Mouse (Mus musculus) erythroblast, embryonic 14.5 days (primary cell): ENCODE results near the gene Fdx1.

Source experiments
- GATA1 ChIP-seq: IDR thresholded peaks from 2 replicates; pipeline ENCODE4 v1.6.1; 2012; ENCODE audit warnings: low read length, inconsistent platforms, mixed read lengths
- TAL1 ChIP-seq: IDR thresholded peaks from 3 replicates; pipeline ENCODE4 v1.6.1; 2012; ENCODE audit warnings: low read length, inconsistent platforms, mixed read lengths

DNA sequence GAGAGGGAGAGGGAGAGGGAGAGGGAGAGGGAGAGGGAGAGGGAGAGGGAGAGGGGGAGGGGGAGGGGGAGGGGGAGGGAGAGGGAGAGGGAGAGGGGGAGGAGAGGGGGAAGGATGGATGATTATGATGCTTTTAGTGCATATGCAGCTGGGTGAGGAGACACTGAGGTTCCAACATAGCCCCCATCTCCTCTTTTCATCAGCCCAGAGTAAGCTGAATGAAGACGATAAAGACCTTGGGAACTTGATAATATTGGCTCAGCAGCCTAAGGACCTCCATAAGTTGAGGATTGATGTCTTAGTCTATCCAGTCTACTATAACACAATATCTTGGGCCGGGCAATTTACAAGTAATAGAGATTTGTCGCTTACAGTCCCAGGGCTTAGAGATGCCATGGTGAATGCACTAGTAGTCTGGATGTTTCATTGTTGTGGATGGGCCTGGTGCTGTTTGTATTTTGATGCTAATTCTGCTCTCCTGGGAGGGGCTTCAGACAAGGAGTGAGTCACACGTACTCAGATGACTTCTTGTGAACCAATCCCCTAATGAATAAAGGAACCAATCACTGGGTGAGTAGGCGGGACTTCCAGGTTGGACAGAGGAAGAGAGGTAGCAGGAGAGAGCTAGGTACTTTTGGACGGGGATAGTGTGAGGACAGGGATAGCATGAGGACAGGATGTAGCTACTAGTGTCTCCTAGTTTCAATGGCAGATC, 15.3 kb upstream of the Fdx1 start:
- TF ChIP-seq GATA1 (no peak), TAL1 (no peak)
